Mouse (Mus musculus): ENCODE results near the gene Prkca. TPM values are rescaled to one million over a fixed set of nuclear protein-coding genes. Genes with fewer than 3 reads are reported as not detected.

The Prkca gene
- polyA plus RNA-seq, 1 experiment from 2014 or later: 7.4 TPM

- Histone ChIP-seq H3K27ac (ENCODE audit: low read depth, low read length) (no peak overlapping the region), H3K36me3 (ENCODE audit: control insufficient read depth, insufficient read depth, low read length) (no peaks in the 10 kb centered on the region), H3K9me3 (ENCODE audit: control insufficient read depth, low read length) (no peaks in the 10 kb centered on the region), H3K4me1 (ENCODE audit: control insufficient read depth, insufficient read depth, low read depth, low read length) (peaks cover 18% of the 10 kb centered on the region), H3K4me3 (ENCODE audit: low read length) (no peak overlapping the region), H3K27me3 (replicated peaks; ENCODE audit: control insufficient read depth, insufficient read depth, low read length) (no peaks in the 10 kb centered on the region), H3K4me2 (ENCODE audit: low read length) (no peak overlapping the region), H3K9ac (ENCODE audit: low read depth, low read length) (no peak overlapping the region)
- no peak for ATAC-seq
- WGBS: 43% methylated on average over 7 of the region's 7 CpGs
Measured at GRCm38 (mm10) chr11:108274046-108274445, 69.7 kb downstream of the Prkca start.

GRCm38 (mm10) chr11:108273415-108273965, 70.2 kb downstream of the Prkca start:
- ATAC-seq: no peak
- H3K4me2 ChIP-seq (ENCODE audit: low read length): no peak overlapping the region
- no peaks in the 10 kb centered on the region for H3K27me3 ChIP-seq (replicated peaks; ENCODE audit: control insufficient read depth, insufficient read depth, low read length)
- H3K4me3 ChIP-seq (ENCODE audit: low read length): no peak overlapping the region
- 91% methylated on average over 12 of the region's 12 CpGs for WGBS
- no peak overlapping the region for H3K9ac ChIP-seq (ENCODE audit: low read depth, low read length)
- no peaks in the 10 kb centered on the region for H3K9me3 ChIP-seq (ENCODE audit: control insufficient read depth, low read length)
- H3K27ac ChIP-seq (ENCODE audit: low read depth, low read length): no peak overlapping the region
- no peaks in the 10 kb centered on the region for H3K36me3 ChIP-seq (ENCODE audit: control insufficient read depth, insufficient read depth, low read length)
- peaks cover 22% of the 10 kb centered on the region for H3K4me1 ChIP-seq (ENCODE audit: control insufficient read depth, insufficient read depth, low read depth, low read length)

GRCm38 (mm10) chr11:108272601-108273414, 70.9 kb downstream of the Prkca start:
- H3K9ac ChIP-seq (ENCODE audit: low read depth, low read length): no peak overlapping the region
- 68% methylated on average over 16 of the region's 16 CpGs for WGBS
- H3K4me1 ChIP-seq (ENCODE audit: control insufficient read depth, insufficient read depth, low read depth, low read length): peaks cover 28% of the 10 kb centered on the region
- no peak overlapping the region for H3K4me2 ChIP-seq (ENCODE audit: low read length)
- H3K4me3 ChIP-seq (ENCODE audit: low read length): no peak overlapping the region
- H3K27me3 ChIP-seq (replicated peaks; ENCODE audit: control insufficient read depth, insufficient read depth, low read length): no peaks in the 10 kb centered on the region
- no peaks in the 10 kb centered on the region for H3K9me3 ChIP-seq (ENCODE audit: control insufficient read depth, low read length)
- no peaks in the 10 kb centered on the region for H3K36me3 ChIP-seq (ENCODE audit: control insufficient read depth, insufficient read depth, low read length)
- no peak overlapping the region for H3K27ac ChIP-seq (ENCODE audit: low read depth, low read length)
- ATAC-seq: no peak

DNA sequence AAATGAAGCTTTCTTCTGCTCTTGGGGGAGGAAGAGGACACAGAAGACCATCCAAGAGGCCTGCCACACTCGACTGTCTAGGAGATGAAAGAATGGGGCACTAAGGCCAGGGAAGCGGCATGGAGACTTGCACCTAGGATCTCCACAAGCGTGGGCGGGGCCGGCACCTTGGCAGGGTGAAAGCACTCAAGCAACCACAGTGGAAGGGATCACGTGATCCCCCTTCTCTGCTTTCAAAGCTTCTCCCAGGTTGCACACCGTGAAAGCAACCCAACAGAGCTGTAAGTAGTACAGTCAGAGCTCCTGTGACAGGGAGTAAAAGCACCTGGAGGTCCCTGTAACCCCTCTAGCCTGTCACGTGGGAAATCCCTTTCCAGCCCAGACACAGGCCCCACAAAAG, 72.4 kb downstream of the Prkca start:
- no peak for ATAC-seq
- no peak overlapping the region for H3K27ac ChIP-seq (ENCODE audit: low read depth, low read length)
- H3K27me3 ChIP-seq (replicated peaks; ENCODE audit: control insufficient read depth, insufficient read depth, low read length): no peaks in the 10 kb centered on the region
- H3K9me3 ChIP-seq (ENCODE audit: control insufficient read depth, low read length): no peaks in the 10 kb centered on the region
- WGBS: 70% methylated on average over 8 of the region's 8 CpGs
- H3K9ac ChIP-seq (ENCODE audit: low read depth, low read length): no peak overlapping the region
- no peak overlapping the region for H3K4me3 ChIP-seq (ENCODE audit: low read length)
- H3K4me2 ChIP-seq (ENCODE audit: low read length): no peak overlapping the region
- peaks cover 29% of the 10 kb centered on the region for H3K4me1 ChIP-seq (ENCODE audit: control insufficient read depth, insufficient read depth, low read depth, low read length)
- H3K36me3 ChIP-seq (ENCODE audit: control insufficient read depth, insufficient read depth, low read length): no peaks in the 10 kb centered on the region

DNA sequence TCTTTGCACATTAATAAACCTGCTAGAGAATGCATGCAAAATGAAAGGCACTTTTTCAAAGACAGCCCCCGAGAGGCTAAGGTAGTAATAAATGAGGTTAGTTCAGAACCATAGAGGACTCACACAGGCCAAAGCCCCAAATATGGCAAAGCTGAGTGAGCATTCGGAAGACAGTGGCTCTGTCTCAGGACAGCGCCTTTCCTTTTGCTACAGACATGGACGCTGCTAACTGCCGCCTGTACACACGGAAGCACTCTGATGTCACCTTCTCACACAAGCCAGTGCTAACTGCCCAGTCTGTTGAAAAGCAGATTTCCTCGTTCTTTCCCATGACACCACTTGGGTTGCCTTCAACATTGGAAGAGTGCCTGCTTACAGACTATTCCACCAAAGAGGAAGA, 74.2 kb downstream of the Prkca start:
- 30% methylated on average over 7 of the region's 7 CpGs for WGBS
- no peaks in the 10 kb centered on the region for H3K9me3 ChIP-seq (ENCODE audit: control insufficient read depth, low read length)
- H3K4me1 ChIP-seq (ENCODE audit: control insufficient read depth, insufficient read depth, low read depth, low read length): peaks cover 26% of the 10 kb centered on the region
- no peak overlapping the region for H3K4me3 ChIP-seq (ENCODE audit: low read length)
- no peaks in the 10 kb centered on the region for H3K27me3 ChIP-seq (replicated peaks; ENCODE audit: control insufficient read depth, insufficient read depth, low read length)
- ATAC-seq: 0 out of 2 replicates have a peak, but pooled peaks have one; percentile 32
- H3K9ac ChIP-seq (ENCODE audit: low read depth, low read length): no peak overlapping the region
- H3K36me3 ChIP-seq (ENCODE audit: control insufficient read depth, insufficient read depth, low read length): no peaks in the 10 kb centered on the region
- H3K27ac ChIP-seq (ENCODE audit: low read depth, low read length): 0 out of 2 replicates have a peak overlapping the region, but pooled peaks have one; percentile 3
- H3K4me2 ChIP-seq (ENCODE audit: low read length): no peak overlapping the region

- H3K4me2 ChIP-seq (ENCODE audit: low read length): no peak overlapping the region
- H3K36me3 ChIP-seq (ENCODE audit: control insufficient read depth, insufficient read depth, low read length): no peaks in the 10 kb centered on the region
- WGBS: 49% methylated on average over 12 of the region's 12 CpGs
- H3K9me3 ChIP-seq (ENCODE audit: control insufficient read depth, low read length): no peaks in the 10 kb centered on the region
- no peak overlapping the region for H3K9ac ChIP-seq (ENCODE audit: low read depth, low read length)
- H3K4me3 ChIP-seq (ENCODE audit: low read length): no peak overlapping the region
- ATAC-seq: no peak
- H3K27ac ChIP-seq (ENCODE audit: low read depth, low read length): peak overlapping the region; percentile 1; the same call in 1 of the 2 replicates
- peaks cover 23% of the 10 kb centered on the region for H3K4me1 ChIP-seq (ENCODE audit: control insufficient read depth, insufficient read depth, low read depth, low read length)
- no peaks in the 10 kb centered on the region for H3K27me3 ChIP-seq (replicated peaks; ENCODE audit: control insufficient read depth, insufficient read depth, low read length)
Measured at GRCm38 (mm10) chr11:108268421-108269322, 75.1 kb downstream of the Prkca start.

DNA sequence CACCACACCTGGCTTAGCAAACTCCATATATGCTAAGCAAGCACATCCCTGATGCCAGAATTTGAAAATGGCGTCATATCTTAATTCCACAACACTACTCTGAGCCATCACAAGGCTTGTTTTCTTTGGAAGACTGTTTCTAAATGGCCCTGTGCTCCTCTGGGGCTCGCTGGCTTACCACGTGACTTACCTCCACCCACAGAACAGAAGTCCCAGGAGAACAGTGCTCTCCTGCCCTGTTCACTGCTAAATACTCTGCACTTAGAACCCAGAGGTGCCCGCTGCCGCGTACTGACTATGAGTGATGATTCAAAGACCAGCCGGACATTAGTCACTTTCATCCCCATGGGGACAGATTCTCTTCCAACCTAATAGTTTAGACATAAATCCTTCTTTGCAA, 75.9 kb downstream of the Prkca start:
- H3K36me3 ChIP-seq (ENCODE audit: control insufficient read depth, insufficient read depth, low read length): no peaks in the 10 kb centered on the region
- peaks cover 23% of the 10 kb centered on the region for H3K4me1 ChIP-seq (ENCODE audit: control insufficient read depth, insufficient read depth, low read depth, low read length)
- H3K4me2 ChIP-seq (ENCODE audit: low read length): no peak overlapping the region
- WGBS: 64% methylated on average over 7 of the region's 7 CpGs
- H3K9me3 ChIP-seq (ENCODE audit: control insufficient read depth, low read length): no peaks in the 10 kb centered on the region
- H3K9ac ChIP-seq (ENCODE audit: low read depth, low read length): no peak overlapping the region
- H3K4me3 ChIP-seq (ENCODE audit: low read length): no peak overlapping the region
- H3K27ac ChIP-seq (ENCODE audit: low read depth, low read length): no peak overlapping the region
- ATAC-seq: no peak
- no peaks in the 10 kb centered on the region for H3K27me3 ChIP-seq (replicated peaks; ENCODE audit: control insufficient read depth, insufficient read depth, low read length)

DNA sequence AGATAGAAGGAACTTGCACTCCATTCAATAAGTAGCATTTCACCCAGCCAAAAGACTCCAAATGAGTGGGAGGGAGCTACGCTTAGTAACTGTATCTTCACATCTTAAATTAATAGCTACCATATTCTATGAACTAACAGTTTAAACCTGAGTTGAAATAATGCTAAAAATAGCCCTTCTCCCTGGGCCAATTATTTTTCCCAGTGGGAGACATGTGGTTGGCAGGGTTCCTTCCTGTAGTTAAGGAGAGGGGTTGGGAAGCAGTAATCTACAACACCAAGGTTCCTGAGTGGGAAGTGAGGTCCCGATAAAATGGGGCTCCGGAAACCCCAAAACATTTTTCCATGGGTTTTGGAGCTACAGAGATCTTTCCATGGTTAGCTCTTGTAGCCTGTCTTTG, 76.7 kb downstream of the Prkca start:
- WGBS: 76% methylated on average over 3 of the region's 3 CpGs
- H3K4me1 ChIP-seq (ENCODE audit: control insufficient read depth, insufficient read depth, low read depth, low read length): peaks cover 23% of the 10 kb centered on the region
- H3K9ac ChIP-seq (ENCODE audit: low read depth, low read length): no peak overlapping the region
- H3K36me3 ChIP-seq (ENCODE audit: control insufficient read depth, insufficient read depth, low read length): no peaks in the 10 kb centered on the region
- no peak overlapping the region for H3K4me2 ChIP-seq (ENCODE audit: low read length)
- no peaks in the 10 kb centered on the region for H3K9me3 ChIP-seq (ENCODE audit: control insufficient read depth, low read length)
- H3K4me3 ChIP-seq (ENCODE audit: low read length): no peak overlapping the region
- no peak for ATAC-seq
- H3K27me3 ChIP-seq (replicated peaks; ENCODE audit: control insufficient read depth, insufficient read depth, low read length): no peaks in the 10 kb centered on the region
- no peak overlapping the region for H3K27ac ChIP-seq (ENCODE audit: low read depth, low read length)

GRCm38 (mm10) chr11:108263868-108264267, 79.9 kb downstream of the Prkca start:
- no peaks in the 10 kb centered on the region for H3K9me3 ChIP-seq (ENCODE audit: control insufficient read depth, low read length)
- H3K9ac ChIP-seq (ENCODE audit: low read depth, low read length): no peak overlapping the region
- WGBS: 79% methylated on average over 1 of the region's 1 CpGs
- H3K4me1 ChIP-seq (ENCODE audit: control insufficient read depth, insufficient read depth, low read depth, low read length): peaks cover 35% of the 10 kb centered on the region
- H3K4me2 ChIP-seq (ENCODE audit: low read length): no peak overlapping the region
- no peaks in the 10 kb centered on the region for H3K36me3 ChIP-seq (ENCODE audit: control insufficient read depth, insufficient read depth, low read length)
- ATAC-seq: no peak
- H3K4me3 ChIP-seq (ENCODE audit: low read length): no peak overlapping the region
- no peaks in the 10 kb centered on the region for H3K27me3 ChIP-seq (replicated peaks; ENCODE audit: control insufficient read depth, insufficient read depth, low read length)
- H3K27ac ChIP-seq (ENCODE audit: low read depth, low read length): no peak overlapping the region
